Mouse (Mus musculus) neural tube, embryonic 12.5 days (tissue): ENCODE data around the gene B4galnt1. TPM values are rescaled to one million over a fixed set of nuclear protein-coding genes. Genes with fewer than 3 reads are reported as not detected.
A peak's percentile ranks its signal among the peaks of the same experiment; 100 is the strongest.

ENCODE experiments used
- ATAC-seq: fragments of 200-750 bp; cut with Nextera tagmentation; 2 replicates; pipeline ENCODE4 v1.8.0; 2017; ENCODE audit warnings: low read depth, mild to moderate bottlenecking, moderate TSS enrichment, moderate library complexity; ENCODE audit not compliant: low FRiP score
- H3K27ac ChIP-seq: fragments of 300-500 bp; sonication (generic); 2 replicates; pipeline ENCODE4 v1.5.1; 2016
- H3K27me3 ChIP-seq: fragments of 300-500 bp; sonication (generic); replicated peaks from 2 replicates; pipeline ENCODE4 v1.6.1; 2016; ENCODE audit warnings: mild to moderate bottlenecking
- H3K36me3 ChIP-seq: fragments of 300-500 bp; sonication (generic); 2 replicates; pipeline ENCODE4 v1.6.1; 2016; ENCODE audit warnings: mild to moderate bottlenecking
- H3K4me1 ChIP-seq: fragments of 300-500 bp; sonication (generic); 2 replicates; pipeline ENCODE4 v1.6.1; 2016
- H3K4me2 ChIP-seq: fragments of 300-500 bp; sonication (generic); replicated peaks from 2 replicates; pipeline ENCODE4 v1.6.1; 2016; ENCODE audit warnings: mild to moderate bottlenecking
- H3K4me3 ChIP-seq: fragments of 300-500 bp; sonication (generic); 2 replicates; pipeline ENCODE4 v1.5.1; 2016
- H3K9ac ChIP-seq: fragments of 300-500 bp; sonication (generic); 2 replicates; pipeline ENCODE4 v1.6.1; 2016; ENCODE audit warnings: mild to moderate bottlenecking
- H3K9me3 ChIP-seq: fragments of 300-500 bp; sonication (generic); 2 replicates; pipeline ENCODE4 v1.6.1; 2016; ENCODE audit warnings: mild to moderate bottlenecking
- WGBS: fragments of 180-500 bp; shearing (Covaris S2); methylation state at CpG from one replicate; pipeline ENCODE4 v1.1.7; 2016; 5-methylcytosine and 5-hydroxymethylcytosine counted together
- polyA plus RNA-seq: library from polyadenylated mRNA; unstranded; fragments of >200 nt; fragmentation: Nextera tagmentation; extraction: Ambion mirVana; gene quantifications from 2 replicates; pipeline ENCODE4 v1.2.1, GENCODE M21; 2016

B4galnt1 gene
- polyA plus RNA-seq = 29.2 and 31.5 TPM in 2 replicates

DNA sequence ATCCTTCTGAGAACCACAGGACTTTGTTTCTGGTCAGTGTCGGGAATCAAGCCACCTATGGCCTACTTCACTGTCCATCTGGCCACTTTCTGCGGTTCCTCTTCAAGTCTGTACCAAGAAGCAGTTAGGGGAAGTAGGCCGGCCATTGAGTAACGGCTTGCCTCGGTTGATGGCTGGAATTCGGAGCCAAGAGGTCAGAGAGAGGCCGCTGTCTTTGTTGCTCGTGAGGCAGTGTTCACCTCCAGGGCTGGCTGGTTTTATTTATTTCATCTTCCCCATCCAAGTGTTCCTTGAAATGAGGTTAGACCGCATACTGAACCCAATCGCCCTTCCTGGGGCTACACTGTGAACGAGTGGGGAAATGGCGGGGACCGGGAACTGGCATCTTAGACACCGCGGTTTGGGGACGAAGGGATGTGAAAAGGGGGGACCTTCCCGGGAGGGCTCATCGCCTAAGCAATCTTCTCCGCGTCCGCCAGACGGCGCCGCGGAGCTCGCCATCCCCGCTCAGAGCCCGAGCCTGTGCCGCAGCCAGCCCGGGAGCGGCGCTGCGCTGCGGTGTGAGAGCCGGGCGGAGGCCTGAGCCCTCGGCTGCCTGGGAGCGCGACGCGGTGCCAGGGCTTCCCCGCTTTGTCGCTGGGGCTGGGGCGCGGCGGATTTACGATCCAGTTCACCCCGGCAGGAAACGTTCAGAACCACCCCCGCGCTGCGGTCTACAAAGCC lies at the start of gene B4galnt1:
TSS of gene B4galnt1 (plus strand) at position 595 of the 723 bp plus-strand sequence.
- Histone ChIP-seq H3K4me1 (peaks cover 20% of the 10 kb centered on the region), H3K9me3 (no peaks in the 10 kb centered on the region), H3K4me3 (peak within 1 kb of the TSS; percentile 67), H3K9ac (peak within 1 kb of the TSS; percentile 86), H3K4me2 (peak within 1 kb of the TSS; percentile 99), H3K27me3 (peaks cover 41% of the 10 kb centered on the region), H3K27ac (peak within 1 kb of the TSS; percentile 66), H3K36me3 (no peaks in the 10 kb centered on the region)
- 2% methylated on average over 52 of the region's 52 CpGs for WGBS
- ATAC-seq = peak; percentile 83

GRCm38 (mm10) chr10:127118470-127118869 lies 46.6 kb upstream of the B4galnt1 start:
- H3K9me3 ChIP-seq = no peaks in the 10 kb centered on the region
- H3K27me3 ChIP-seq = no peaks in the 10 kb centered on the region
- 94% methylated on average over 11 of the region's 11 CpGs for WGBS
- peaks cover 42% of the 10 kb centered on the region for H3K36me3 ChIP-seq
- ATAC-seq = no peak
- H3K4me2 ChIP-seq = no peak overlapping the region
- no peak overlapping the region for H3K27ac ChIP-seq
- H3K4me3 ChIP-seq = no peak overlapping the region
- no peak overlapping the region for H3K9ac ChIP-seq
- H3K4me1 ChIP-seq = peaks cover 18% of the 10 kb centered on the region

GRCm38 (mm10) chr10:127119229-127119628 lies 45.8 kb upstream of the B4galnt1 start:
- no peak for ATAC-seq
- H3K36me3 ChIP-seq = peaks cover 42% of the 10 kb centered on the region
- H3K9ac ChIP-seq = no peak overlapping the region
- H3K9me3 ChIP-seq = no peaks in the 10 kb centered on the region
- H3K4me1 ChIP-seq = peaks cover 18% of the 10 kb centered on the region
- 90% methylated on average over 10 of the region's 10 CpGs for WGBS
- no peaks in the 10 kb centered on the region for H3K27me3 ChIP-seq
- no peak overlapping the region for H3K4me2 ChIP-seq
- no peak overlapping the region for H3K27ac ChIP-seq
- H3K4me3 ChIP-seq = no peak overlapping the region

GRCm38 (mm10) chr10:127120301-127121065 lies 44.5 kb upstream of the B4galnt1 start:
- H3K4me2 ChIP-seq = peak overlapping the region; percentile 96
- H3K27me3 ChIP-seq = no peaks in the 10 kb centered on the region
- peak; percentile 54 for ATAC-seq
- peak overlapping the region; percentile 80 for H3K9ac ChIP-seq
- peak overlapping the region; percentile 84 for H3K4me3 ChIP-seq
- H3K36me3 ChIP-seq = peaks cover 37% of the 10 kb centered on the region
- H3K4me1 ChIP-seq = peaks cover 18% of the 10 kb centered on the region
- no peaks in the 10 kb centered on the region for H3K9me3 ChIP-seq
- no peak overlapping the region for H3K27ac ChIP-seq
- WGBS = 3% methylated on average over 34 of the region's 34 CpGs

- no peaks in the 10 kb centered on the region for H3K9me3 ChIP-seq
- no peaks in the 10 kb centered on the region for H3K27me3 ChIP-seq
- H3K4me2 ChIP-seq = peak within 1 kb of the TSS; percentile 96
- ATAC-seq = peak; percentile 95
- H3K9ac ChIP-seq = peak within 1 kb of the TSS; percentile 80
- peaks cover 31% of the 10 kb centered on the region for H3K36me3 ChIP-seq
- peak within 1 kb of the TSS; percentile 84 for H3K4me3 ChIP-seq
- under 1% methylated on average over 19 of the region's 19 CpGs for WGBS
- no peak within 1 kb of the TSS for H3K27ac ChIP-seq
- peaks cover 18% of the 10 kb centered on the region for H3K4me1 ChIP-seq
These were observed 44.0 kb upstream of the B4galnt1 start, which contains the start of gene Os9 for GRCm38 (mm10) chr10:127121066-127121477. Gene Os9 (minus strand): TSS chr10:127121131.

- WGBS = 75% methylated on average over 3 of the region's 3 CpGs
- no peaks in the 10 kb centered on the region for H3K27me3 ChIP-seq
- peak overlapping the region; percentile 54 for H3K4me2 ChIP-seq
- peak overlapping the region; percentile 33; the same call in 1 of the 2 replicates for H3K9ac ChIP-seq
- H3K9me3 ChIP-seq = no peaks in the 10 kb centered on the region
- peaks cover 18% of the 10 kb centered on the region for H3K4me1 ChIP-seq
- peaks cover 24% of the 10 kb centered on the region for H3K36me3 ChIP-seq
- no peak for ATAC-seq
- no peak overlapping the region for H3K27ac ChIP-seq
- 0 out of 2 replicates have a peak overlapping the region, but pooled peaks have one; percentile 11 for H3K4me3 ChIP-seq
These were observed 43.0 kb upstream of the B4galnt1 start for GRCm38 (mm10) chr10:127122018-127122417.

- ATAC-seq = 0 out of 2 replicates have a peak, but pooled peaks have one; percentile 23
- WGBS = 13% methylated on average over 13 of the region's 13 CpGs
- Histone ChIP-seq H3K4me3 (peak overlapping the region; percentile 13; the same call in 1 of the 2 replicates), H3K36me3 (peaks cover 15% of the 10 kb centered on the region), H3K27me3 (no peaks in the 10 kb centered on the region), H3K4me2 (peak overlapping the region; percentile 54), H3K9me3 (no peaks in the 10 kb centered on the region), H3K4me1 (peaks cover 18% of the 10 kb centered on the region), H3K27ac (peak overlapping the region; percentile 38; the same call in 1 of the 2 replicates), H3K9ac (no peak overlapping the region)
These were observed 42.1 kb upstream of the B4galnt1 start for GRCm38 (mm10) chr10:127122784-127123435.

DNA sequence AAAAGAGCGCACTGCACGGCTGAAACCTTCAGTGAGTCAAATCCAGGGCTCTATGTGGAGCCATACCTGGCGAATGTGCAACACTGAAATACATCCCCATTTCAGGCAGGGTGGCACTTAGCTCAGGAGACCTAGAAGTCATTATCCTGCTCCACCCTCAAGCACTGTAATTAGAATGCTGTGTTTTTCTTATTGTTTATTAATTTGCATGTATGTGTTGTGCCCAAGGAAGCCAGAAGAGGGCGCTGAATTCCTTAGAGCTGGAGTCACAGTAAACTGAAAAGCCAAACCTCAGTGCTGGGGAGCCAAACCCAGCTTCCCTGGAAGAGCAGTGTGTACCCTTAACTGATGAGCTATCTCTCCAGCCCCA lies 41.6 kb upstream of the B4galnt1 start:
- WGBS = 8% methylated on average over 4 of the region's 4 CpGs
- Histone ChIP-seq H3K36me3 (peaks cover 10% of the 10 kb centered on the region), H3K9me3 (no peaks in the 10 kb centered on the region), H3K27me3 (no peaks in the 10 kb centered on the region), H3K4me3 (peak overlapping the region; percentile 13; the same call in 1 of the 2 replicates), H3K4me1 (peaks cover 18% of the 10 kb centered on the region), H3K9ac (no peak overlapping the region), H3K27ac (no peak overlapping the region), H3K4me2 (peak overlapping the region; percentile 54)
- ATAC-seq = no peak

- H3K27ac ChIP-seq = no peak overlapping the region
- no peaks in the 10 kb centered on the region for H3K9me3 ChIP-seq
- ATAC-seq = no peak
- H3K4me2 ChIP-seq = no peak overlapping the region
- 78% methylated on average over 9 of the region's 9 CpGs for WGBS
- H3K27me3 ChIP-seq = no peaks in the 10 kb centered on the region
- H3K36me3 ChIP-seq = no peaks in the 10 kb centered on the region
- H3K4me1 ChIP-seq = peaks cover 12% of the 10 kb centered on the region
- H3K4me3 ChIP-seq = no peak overlapping the region
- no peak overlapping the region for H3K9ac ChIP-seq
These were observed 39.6 kb upstream of the B4galnt1 start for GRCm38 (mm10) chr10:127125210-127126001.

DNA sequence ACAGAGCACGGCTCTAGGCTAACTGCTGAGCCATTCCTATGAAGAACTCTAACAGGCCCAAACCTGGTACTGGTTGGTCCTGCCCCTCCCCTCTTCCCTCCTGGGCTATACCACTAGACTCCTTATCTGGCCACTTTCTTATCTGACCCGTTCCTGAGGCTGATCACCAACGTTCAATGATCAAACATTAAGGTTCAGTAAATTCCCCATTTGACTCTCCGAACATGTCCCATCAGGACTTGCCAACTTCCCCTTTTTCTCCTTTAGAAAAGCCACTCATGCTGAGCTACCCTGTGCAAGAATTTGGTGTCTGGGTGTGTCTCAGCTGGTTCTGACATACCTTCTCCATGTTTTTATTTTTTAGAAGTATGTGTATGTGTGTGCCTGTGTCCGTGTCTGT lies 38.4 kb upstream of the B4galnt1 start:
- WGBS = 87% methylated on average over 5 of the region's 5 CpGs
- Histone ChIP-seq H3K4me2 (no peak overlapping the region), H3K4me3 (no peak overlapping the region), H3K9ac (no peak overlapping the region), H3K4me1 (0 out of 2 replicates have a peak, but pooled peaks cover 10% of the 10 kb centered on the region), H3K36me3 (no peaks in the 10 kb centered on the region), H3K9me3 (no peaks in the 10 kb centered on the region), H3K27me3 (no peaks in the 10 kb centered on the region), H3K27ac (no peak overlapping the region)
- no peak for ATAC-seq

- no peaks in the 10 kb centered on the region for H3K36me3 ChIP-seq
- 0 out of 2 replicates have a peak, but pooled peaks cover 3% of the 10 kb centered on the region for H3K4me1 ChIP-seq
- H3K9ac ChIP-seq = no peak overlapping the region
- H3K27ac ChIP-seq = no peak overlapping the region
- H3K9me3 ChIP-seq = no peaks in the 10 kb centered on the region
- ATAC-seq = no peak
- WGBS = 89% methylated on average over 7 of the region's 7 CpGs
- H3K4me2 ChIP-seq = no peak overlapping the region
- H3K27me3 ChIP-seq = no peaks in the 10 kb centered on the region
- H3K4me3 ChIP-seq = no peak overlapping the region
These were observed 37.2 kb upstream of the B4galnt1 start for GRCm38 (mm10) chr10:127127711-127128279.
